8 mouse cellular contexts compared by ENCODE assay signal in genomic region chr3:157946843-157947358, GRCm38 (mm10). TPM values are rescaled to one million over a fixed set of nuclear protein-coding genes. Genes with fewer than 3 reads are reported as not detected.
DNase-seq lines count a peak whose midpoint lies in the region; ATAC-seq and TF ChIP-seq lines count a peak whose summit lies in the region.

Ankrd13c (plus strand) TSS chr3:157947239.

- no peak for TF ChIP-seq CTCF in bone marrow macrophage, adult 2 months (IDR thresholded peaks at IDR 0.05; ENCODE audit: low read depth, low read length)
- TF ChIP-seq CTCF in embryonic fibroblast, embryonic 13.5 days (IDR thresholded peaks at IDR 0.05; ENCODE audit: borderline replicate concordance, insufficient read depth, low read length) = no peak

- WGBS in kidney, embryonic 14.5 days = 0% methylated on average over 45 of the region's 45 CpGs
- WGBS in limb, embryonic 15.5 days = 1% methylated on average over 45 of the region's 45 CpGs

- H3K36me3 ChIP-seq in kidney, embryonic 14.5 days (ENCODE audit: control insufficient read depth, insufficient read depth, low read length) = no peaks in the 10 kb centered on the region
- H3K36me3 ChIP-seq in limb, embryonic 15.5 days = no peaks in the 10 kb centered on the region; the same call in 1 of the 2 replicates

- H3K9ac ChIP-seq in kidney, embryonic 14.5 days (ENCODE audit: low read depth, low read length) = peak within 1 kb of the TSS; percentile 88
- H3K9ac ChIP-seq in limb, embryonic 15.5 days = peak within 1 kb of the TSS; percentile 87

- ATAC-seq in kidney, embryonic 14.5 days (ENCODE audit: low FRiP score, low TSS enrichment) = peak; percentile 98
- peak; percentile 96 for ATAC-seq in limb, embryonic 15.5 days (ENCODE audit: insufficient number of reproducible peaks, low FRiP score, low TSS enrichment, low read depth)

- peaks cover 12% of the 10 kb centered on the region for H3K4me1 ChIP-seq in bone marrow macrophage, adult 2 months (ENCODE audit: control insufficient read depth, insufficient read depth, low read length)
- H3K4me1 ChIP-seq in embryonic fibroblast, embryonic 13.5 days (ENCODE audit: control insufficient read depth, insufficient read depth, low read length) = no peaks in the 10 kb centered on the region
- peaks cover 7% of the 10 kb centered on the region; the same call in 1 of the 2 replicates for H3K4me1 ChIP-seq in kidney, embryonic 14.5 days (ENCODE audit: control insufficient read depth, insufficient read depth, low read length)
- H3K4me1 ChIP-seq in limb, embryonic 15.5 days = peaks cover 6% of the 10 kb centered on the region

- TF ChIP-seq POLR2A in bone marrow macrophage, adult 2 months (IDR thresholded peaks at IDR 0.05; ENCODE audit: borderline replicate concordance, low read depth, low read length) = no peak
- TF ChIP-seq POLR2A in embryonic fibroblast, embryonic 13.5 days (IDR thresholded peaks at IDR 0.05; ENCODE audit: low read depth, low read length) = peak; percentile 82

- DNase-seq in A20 (ENCODE audit: low read depth, low spot score) = peak; percentile 98
- DNase-seq in heart, adult 9 months (ENCODE audit: low spot score in 2 of 2) = peak; percentile 90 to 94
- DNase-seq in monocyte, adult 2 months (ENCODE audit: low read depth in 1 of 2, low spot score in 2 of 2) = peak; percentile 61 to 87
- peak; percentile 88 to 90 for DNase-seq in spleen, postnatal 36 days (ENCODE audit: low spot score in 2 of 2)

- H3K9me3 ChIP-seq in kidney, embryonic 14.5 days (ENCODE audit: control insufficient read depth, low read length) = no peaks in the 10 kb centered on the region
- H3K9me3 ChIP-seq in limb, embryonic 15.5 days = no peaks in the 10 kb centered on the region

- H3K4me3 ChIP-seq in bone marrow macrophage, adult 2 months (ENCODE audit: insufficient read depth, low read length) = peak within 1 kb of the TSS; percentile 99
- peak within 1 kb of the TSS; percentile 85 for H3K4me3 ChIP-seq in embryonic fibroblast, embryonic 13.5 days (ENCODE audit: insufficient read depth, low read length)
- H3K4me3 ChIP-seq in kidney, embryonic 14.5 days (ENCODE audit: low read length) = peak within 1 kb of the TSS; percentile 95
- H3K4me3 ChIP-seq in limb, embryonic 15.5 days = peak within 1 kb of the TSS; percentile 96

- H3K27me3 ChIP-seq in kidney, embryonic 14.5 days (ENCODE audit: control insufficient read depth, insufficient read depth, low read length) = no peaks in the 10 kb centered on the region
- H3K27me3 ChIP-seq in limb, embryonic 15.5 days = no peaks in the 10 kb centered on the region

- H3K4me2 ChIP-seq in kidney, embryonic 14.5 days (replicated peaks; ENCODE audit: low read depth, low read length) = peak within 1 kb of the TSS; percentile 70
- H3K4me2 ChIP-seq in limb, embryonic 15.5 days = peak within 1 kb of the TSS; percentile 83

- peak within 1 kb of the TSS; percentile 97 for H3K27ac ChIP-seq in bone marrow macrophage, adult 2 months (ENCODE audit: insufficient read depth, low read depth, low read length)
- H3K27ac ChIP-seq in embryonic fibroblast, embryonic 13.5 days (ENCODE audit: insufficient read depth, low read length) = peak within 1 kb of the TSS; percentile 95
- H3K27ac ChIP-seq in kidney, embryonic 14.5 days (ENCODE audit: low read depth, low read length) = peak within 1 kb of the TSS; percentile 97
- H3K27ac ChIP-seq in limb, embryonic 15.5 days = peak within 1 kb of the TSS; percentile 98

RNA-seq across cellular contexts. Expression of gene Ankrd13c, which starts in this region (rescaled TPM):
- 34.9 and 39.1 TPM in 2 replicates for polyA plus RNA-seq in bone marrow macrophage, adult 2 months (2012; ENCODE audit: insufficient read depth, insufficient read length, missing spikeins)
- 34.8 and 39.3 TPM in 2 replicates for polyA plus RNA-seq in embryonic fibroblast, embryonic 13.5 days (2011; ENCODE audit: insufficient read length, low read depth, missing spikeins)
- 21.7 and 26.4 TPM in 2 replicates for polyA plus RNA-seq in kidney, embryonic 14.5 days (2014; fragmentation: Nextera tagmentation; extraction: Ambion mirVana)
- polyA plus RNA-seq in limb, embryonic 15.5 days (2015; fragmentation: Nextera tagmentation; extraction: Ambion mirVana) = 13.0 and 16.9 TPM in 2 replicates

Comparison
In these comparisons a context has a peak if more than half of its experiments do, and no peak if none do; other contexts are left out.
1. Peak in every context shown above with its lines: DNase-seq, ATAC-seq, H3K4me3 ChIP-seq and H3K27ac ChIP-seq.